Mouse (Mus musculus) stomach, embryonic 16.5 days (tissue): ENCODE measurements around the gene Gm9945. TPM values are rescaled to one million over a fixed set of nuclear protein-coding genes. Genes with fewer than 3 reads are reported as not detected.

ENCODE experiments used
- ATAC-seq: fragments of 200-750 bp; cut with Nextera tagmentation; 2 replicates; pipeline ENCODE4 v1.8.0; 2017; ENCODE audit warnings: moderate number of reproducible peaks, moderate TSS enrichment; ENCODE audit not compliant: insufficient read depth, low FRiP score
- H3K27ac ChIP-seq: fragments of 300-500 bp; sonication (generic); 2 replicates; pipeline ENCODE4 v1.5.1; 2014; ENCODE audit warnings: low read length
- H3K27me3 ChIP-seq: fragments of 300-500 bp; sonication (generic); 2 replicates; pipeline ENCODE4 v1.6.1; 2014; ENCODE audit warnings: low read length, control low read depth, mixed read lengths; ENCODE audit not compliant: control insufficient read depth, insufficient read depth
- H3K36me3 ChIP-seq: fragments of 300-500 bp; sonication (generic); 2 replicates; pipeline ENCODE4 v1.6.1; 2014; ENCODE audit warnings: low read length; ENCODE audit not compliant: control insufficient read depth, insufficient read depth
- H3K4me1 ChIP-seq: fragments of 300-500 bp; sonication (generic); 2 replicates; pipeline ENCODE4 v1.6.1; 2014; ENCODE audit warnings: low read length, control low read depth, mixed read lengths; ENCODE audit not compliant: control insufficient read depth, insufficient read depth
- H3K4me2 ChIP-seq: fragments of 300-500 bp; sonication (generic); 2 replicates; pipeline ENCODE4 v1.6.1; 2014; ENCODE audit warnings: low read depth, low read length, mixed read lengths
- H3K4me3 ChIP-seq: fragments of 300-500 bp; sonication (generic); replicated peaks from 2 replicates; pipeline ENCODE4 v1.5.1; 2014; ENCODE audit warnings: mild to moderate bottlenecking, low read length
- H3K9ac ChIP-seq: fragments of 300-500 bp; sonication (generic); 2 replicates; pipeline ENCODE4 v1.6.1; 2014; ENCODE audit warnings: low read length
- H3K9me3 ChIP-seq: fragments of 300-500 bp; sonication (generic); replicated peaks from 2 replicates; pipeline ENCODE4 v1.6.1; 2016; ENCODE audit warnings: low read length, control low read depth; ENCODE audit not compliant: control insufficient read depth
- WGBS: fragments of 180-500 bp; shearing (Covaris S2); extraction: QIAGEN DNeasy Blood & Tissue Kit; methylation state at CpG from one replicate; pipeline ENCODE4 v1.1.7; 2014; 5-methylcytosine and 5-hydroxymethylcytosine counted together
- polyA plus RNA-seq: library from polyadenylated mRNA; unstranded; fragments of >200 nt; fragmentation: Nextera tagmentation; extraction: Ambion mirVana; gene quantifications from 2 replicates; pipeline ENCODE4 v1.2.1, GENCODE M21; 2015

Gene Gm9945
- polyA plus RNA-seq, 1 experiment from 2014 or later, result not detected

DNA sequence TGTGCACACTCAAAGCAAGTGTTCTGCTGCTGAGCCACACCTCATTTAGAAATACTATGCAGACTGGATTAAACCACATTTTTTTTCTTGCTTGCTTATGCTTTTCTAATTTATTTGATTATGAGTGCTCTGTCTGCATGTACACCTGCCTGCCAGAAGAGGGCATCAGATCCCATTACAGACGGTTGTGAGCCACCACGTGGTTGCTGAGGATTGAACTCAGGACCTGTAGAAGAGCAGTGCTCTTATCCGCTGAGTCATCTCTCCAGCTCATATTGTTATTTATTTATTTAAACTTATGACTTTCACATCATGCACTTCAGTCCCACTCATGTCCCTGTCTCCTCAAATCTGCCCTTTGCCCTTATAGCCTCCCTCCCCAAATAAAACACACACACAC is 5.8 kb downstream of the Gm9945 start:
- H3K4me1 ChIP-seq, result peaks cover 6% of the 10 kb centered on the region; the same call in 1 of the 2 replicates
- H3K27me3 ChIP-seq, result 0 out of 2 replicates have a peak, but pooled peaks cover 2% of the 10 kb centered on the region
- no peak overlapping the region for H3K27ac ChIP-seq
- H3K4me3 ChIP-seq, result no peak overlapping the region
- no peaks in the 10 kb centered on the region for H3K9me3 ChIP-seq
- H3K9ac ChIP-seq, result no peak overlapping the region
- H3K36me3 ChIP-seq, result no peaks in the 10 kb centered on the region
- H3K4me2 ChIP-seq, result no peak overlapping the region
- 44% methylated on average over 3 of the region's 3 CpGs for WGBS
- no peak for ATAC-seq

DNA sequence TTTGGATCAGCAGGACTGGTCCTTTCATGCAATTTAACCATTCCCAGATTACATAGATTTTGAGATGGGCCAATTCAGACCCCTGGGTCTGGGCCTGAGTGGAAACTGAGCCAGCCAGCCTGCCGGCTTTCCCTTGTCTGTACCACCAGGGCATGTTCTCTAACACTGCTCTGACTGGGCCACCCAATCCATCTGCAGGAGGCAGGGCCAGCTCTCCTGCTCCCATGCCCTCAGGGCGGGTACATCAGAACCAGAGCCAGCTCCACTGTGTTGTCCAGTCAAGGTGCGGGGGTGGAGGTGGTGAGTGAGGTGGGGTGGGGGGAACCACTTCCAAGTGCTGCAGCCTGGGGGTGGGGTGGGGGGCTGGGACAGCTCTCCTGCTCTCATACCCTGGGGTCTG is 6.4 kb downstream of the Gm9945 start:
- 65% methylated on average over 3 of the region's 3 CpGs for WGBS
- Histone ChIP-seq H3K27me3 (0 out of 2 replicates have a peak, but pooled peaks cover 2% of the 10 kb centered on the region), H3K4me3 (no peak overlapping the region), H3K27ac (no peak overlapping the region), H3K4me2 (no peak overlapping the region), H3K4me1 (peaks cover 6% of the 10 kb centered on the region; the same call in 1 of the 2 replicates), H3K36me3 (no peaks in the 10 kb centered on the region), H3K9me3 (no peaks in the 10 kb centered on the region), H3K9ac (no peak overlapping the region)
- ATAC-seq, result no peak

DNA sequence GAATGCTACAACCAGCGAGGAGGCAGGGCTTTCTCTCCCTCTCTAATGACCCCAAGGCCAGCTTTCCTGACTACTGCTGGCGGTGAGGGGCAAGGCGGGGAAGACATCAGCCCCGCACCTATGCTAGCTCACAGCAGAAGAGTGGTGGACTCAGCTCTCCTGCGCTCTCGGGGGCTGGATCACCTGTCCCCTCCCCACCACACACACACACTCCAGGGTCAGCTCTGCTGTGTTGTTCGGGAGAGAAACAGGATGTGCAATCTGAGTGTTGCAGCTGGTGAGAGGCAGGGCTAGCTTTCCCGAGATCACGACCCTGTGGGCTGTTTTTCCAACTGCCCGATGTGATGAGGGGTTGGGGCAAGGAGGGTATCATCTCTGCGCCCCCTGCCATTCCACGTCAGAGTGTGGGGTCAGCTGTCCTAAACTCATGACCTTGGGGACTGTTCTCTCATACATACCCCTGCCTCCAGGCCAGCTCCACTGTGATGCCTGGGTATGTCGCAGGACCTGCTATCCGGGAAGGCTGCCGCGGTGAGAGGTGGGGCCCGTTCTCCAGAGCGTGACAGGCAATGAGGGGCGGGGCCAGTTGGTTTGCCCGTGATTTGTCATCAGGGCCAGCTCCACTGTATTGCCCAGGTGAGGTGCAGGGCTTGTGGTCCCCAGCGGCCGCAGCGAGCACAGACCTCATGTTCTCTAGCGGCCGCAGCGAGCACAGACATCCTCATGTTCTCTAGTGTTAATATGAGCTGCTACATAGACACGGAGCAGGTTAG is 7.0 kb downstream of the Gm9945 start:
- Histone ChIP-seq H3K9ac (no peak overlapping the region; the same call in 1 of the 2 replicates), H3K9me3 (no peaks in the 10 kb centered on the region), H3K4me1 (peaks cover 6% of the 10 kb centered on the region; the same call in 1 of the 2 replicates), H3K4me3 (peak overlapping the region; percentile 15), H3K4me2 (peak overlapping the region; percentile 29), H3K36me3 (no peaks in the 10 kb centered on the region), H3K27ac (no peak overlapping the region), H3K27me3 (0 out of 2 replicates have a peak, but pooled peaks cover 2% of the 10 kb centered on the region)
- ATAC-seq, result peak; percentile 75; the same call in 1 of the 2 replicates
- WGBS, result 8% methylated on average over 27 of the region's 27 CpGs

DNA sequence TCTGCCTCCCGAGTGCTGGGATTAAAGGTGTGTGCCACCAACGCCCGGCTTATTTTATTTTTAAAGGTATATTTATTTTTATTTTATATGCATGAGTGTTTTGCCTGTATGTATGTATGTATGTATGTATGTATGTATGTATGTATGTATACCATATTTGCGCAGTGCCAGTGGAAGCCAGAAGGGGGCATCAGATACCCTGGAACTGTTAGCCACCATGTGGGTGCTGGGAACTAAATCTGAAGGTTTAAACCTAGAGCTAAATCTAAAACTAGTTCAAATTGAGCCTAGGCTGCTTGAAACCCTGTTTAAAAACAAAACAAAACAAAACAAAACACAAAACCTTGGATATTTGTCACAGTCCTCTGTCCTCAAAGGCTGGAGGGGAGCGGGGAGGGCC is 9.0 kb downstream of the Gm9945 start:
- no peak overlapping the region for H3K4me2 ChIP-seq
- no peak overlapping the region for H3K27ac ChIP-seq
- peaks cover 6% of the 10 kb centered on the region; the same call in 1 of the 2 replicates for H3K4me1 ChIP-seq
- H3K36me3 ChIP-seq, result no peaks in the 10 kb centered on the region
- no peak overlapping the region for H3K9ac ChIP-seq
- H3K9me3 ChIP-seq, result no peaks in the 10 kb centered on the region
- ATAC-seq, result no peak
- 96% methylated on average over 5 of the region's 5 CpGs for WGBS
- H3K4me3 ChIP-seq, result no peak overlapping the region
- H3K27me3 ChIP-seq, result 0 out of 2 replicates have a peak, but pooled peaks cover 2% of the 10 kb centered on the region

DNA sequence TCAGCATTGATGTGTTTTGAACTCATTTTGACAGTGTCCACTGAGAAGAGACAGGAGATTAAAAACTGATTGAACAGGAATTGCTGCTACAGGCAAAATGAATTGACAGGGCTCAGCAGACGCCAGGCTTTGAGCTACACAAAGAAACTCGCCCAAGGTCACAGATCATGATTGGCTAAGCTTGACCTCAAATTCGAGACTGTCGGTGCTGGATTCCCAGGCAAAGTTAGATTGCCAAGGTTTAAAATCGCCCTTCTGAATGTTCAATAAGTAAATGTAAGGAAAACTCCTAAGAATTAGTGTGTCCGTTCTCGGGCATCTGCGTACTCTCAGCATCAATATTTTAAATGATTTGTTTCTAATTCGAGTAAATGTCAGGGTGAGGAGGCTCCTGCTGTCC is 9.5 kb downstream of the Gm9945 start:
- ATAC-seq, result no peak
- Histone ChIP-seq H3K4me3 (no peak overlapping the region), H3K9me3 (no peaks in the 10 kb centered on the region), H3K27ac (no peak overlapping the region), H3K4me2 (no peak overlapping the region), H3K4me1 (peaks cover 6% of the 10 kb centered on the region; the same call in 1 of the 2 replicates), H3K9ac (no peak overlapping the region), H3K36me3 (no peaks in the 10 kb centered on the region), H3K27me3 (0 out of 2 replicates have a peak, but pooled peaks cover 2% of the 10 kb centered on the region)
- 79% methylated on average over 9 of the region's 9 CpGs for WGBS

DNA sequence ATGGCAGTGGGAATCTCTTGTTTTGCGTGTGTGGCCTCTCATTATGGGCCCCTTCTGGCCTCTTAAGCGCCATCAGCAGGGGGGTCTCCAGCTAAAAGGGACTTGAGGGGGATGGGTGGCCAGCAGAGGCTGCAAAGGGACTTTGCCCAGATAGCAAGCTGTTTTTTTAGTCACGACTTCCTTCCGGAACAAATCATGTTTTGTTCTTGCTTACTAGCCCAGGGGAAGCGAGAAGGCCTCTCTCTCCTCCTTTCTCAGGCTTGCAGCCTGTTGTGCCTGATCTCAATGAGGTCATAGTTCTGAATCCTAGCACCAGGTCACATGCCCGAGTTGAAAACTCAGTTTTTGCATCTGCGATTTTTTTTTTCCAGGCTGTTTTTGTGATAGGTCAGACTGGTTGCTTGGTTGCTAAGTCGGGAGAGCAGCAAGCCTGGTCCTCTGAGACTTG is 12.0 kb downstream of the Gm9945 start:
- no peaks in the 10 kb centered on the region for H3K9me3 ChIP-seq
- H3K4me3 ChIP-seq, result no peak overlapping the region
- no peaks in the 10 kb centered on the region for H3K36me3 ChIP-seq
- 42% methylated on average over 8 of the region's 8 CpGs for WGBS
- ATAC-seq, result no peak
- H3K4me2 ChIP-seq, result no peak overlapping the region
- H3K27ac ChIP-seq, result no peak overlapping the region
- H3K27me3 ChIP-seq, result 0 out of 2 replicates have a peak, but pooled peaks cover 2% of the 10 kb centered on the region
- H3K4me1 ChIP-seq, result peaks cover 3% of the 10 kb centered on the region; the same call in 1 of the 2 replicates
- no peak overlapping the region for H3K9ac ChIP-seq

DNA sequence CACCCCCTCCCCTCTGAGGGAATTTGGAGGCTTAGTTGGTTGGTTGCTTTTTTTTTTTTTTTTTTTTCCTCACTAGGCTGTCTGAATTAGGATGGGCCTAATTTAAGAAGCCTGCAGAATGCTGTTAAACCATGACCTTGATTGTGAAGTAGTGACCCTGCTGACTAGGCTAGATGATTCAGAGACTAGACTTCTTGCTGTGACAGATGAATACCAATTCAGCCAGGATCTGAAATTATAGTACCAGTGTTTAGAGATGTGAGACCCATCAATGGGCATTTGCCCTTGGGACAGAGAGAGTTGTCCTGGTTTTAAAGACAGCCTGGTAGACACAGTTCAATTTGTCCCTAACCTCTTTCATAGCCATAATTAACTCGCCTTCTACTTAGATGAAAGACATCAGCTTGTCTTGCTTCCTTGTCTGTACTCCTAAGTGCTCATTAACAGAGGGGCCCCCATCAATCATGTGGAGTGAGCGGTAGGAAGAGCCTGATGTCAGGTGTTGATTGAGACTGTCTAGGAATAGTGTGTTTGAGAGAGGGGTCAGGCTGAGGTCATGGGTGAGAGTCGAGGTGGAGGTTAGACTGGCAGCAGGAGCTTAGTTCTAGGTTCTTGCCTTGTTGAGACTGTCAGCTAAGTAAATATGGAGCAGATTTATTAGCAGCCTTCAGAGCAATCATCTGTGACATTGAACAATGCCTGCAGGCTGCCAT is 13.4 kb downstream of the Gm9945 start:
- H3K4me3 ChIP-seq, result no peak overlapping the region
- H3K4me2 ChIP-seq, result no peak overlapping the region
- no peaks in the 10 kb centered on the region for H3K36me3 ChIP-seq
- no peaks in the 10 kb centered on the region for H3K4me1 ChIP-seq
- no peak for ATAC-seq
- H3K9ac ChIP-seq, result no peak overlapping the region
- no peaks in the 10 kb centered on the region for H3K9me3 ChIP-seq
- 28% methylated on average over 3 of the region's 3 CpGs for WGBS
- no peak overlapping the region for H3K27ac ChIP-seq
- no peaks in the 10 kb centered on the region for H3K27me3 ChIP-seq

DNA sequence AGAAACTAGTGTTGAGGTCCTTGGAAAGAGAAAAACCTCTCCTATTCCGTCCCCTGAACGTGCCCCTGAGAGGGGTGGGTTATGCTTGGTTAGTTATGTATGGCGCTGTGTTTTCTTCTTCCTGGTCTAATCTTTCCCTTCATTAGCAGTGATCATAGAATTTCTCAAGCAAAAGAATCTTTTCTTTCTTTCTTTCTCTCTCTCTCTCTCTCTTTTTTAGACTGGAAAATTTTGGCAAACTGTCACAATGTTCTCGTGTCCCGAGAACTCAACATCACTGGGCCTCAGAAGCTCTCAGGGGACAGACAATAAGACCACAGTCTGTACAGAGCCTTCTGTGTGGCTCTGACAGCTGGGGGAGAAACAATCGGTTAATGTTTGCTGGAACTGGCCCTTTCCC is 15.5 kb downstream of the Gm9945 start:
- no peaks in the 10 kb centered on the region for H3K36me3 ChIP-seq
- H3K4me3 ChIP-seq, result no peak overlapping the region
- H3K4me2 ChIP-seq, result no peak overlapping the region
- no peaks in the 10 kb centered on the region for H3K9me3 ChIP-seq
- WGBS, result 47% methylated on average over 6 of the region's 6 CpGs
- H3K4me1 ChIP-seq, result peaks cover under 1% of the 10 kb centered on the region
- no peaks in the 10 kb centered on the region for H3K27me3 ChIP-seq
- ATAC-seq, result no peak
- no peak overlapping the region for H3K9ac ChIP-seq
- H3K27ac ChIP-seq, result no peak overlapping the region

DNA sequence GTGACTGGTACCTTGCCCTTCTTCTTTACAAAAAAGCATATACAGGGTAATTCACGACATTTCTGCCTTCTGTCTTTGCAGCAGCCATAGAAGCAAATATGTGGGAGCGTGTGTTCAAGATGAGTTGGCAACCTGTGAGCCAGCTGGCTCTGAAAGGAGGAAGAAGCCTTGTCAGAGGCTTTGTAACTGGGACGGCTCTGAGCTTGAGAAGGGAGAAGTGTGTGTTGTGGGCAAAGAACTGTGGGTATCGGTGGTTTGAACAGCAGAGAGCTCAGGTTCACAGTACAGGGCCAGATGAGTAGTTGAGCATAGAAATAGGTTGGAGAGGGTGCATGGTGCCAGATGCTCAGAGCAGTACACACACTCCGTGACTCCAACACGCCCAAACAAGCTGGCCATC is 17.0 kb downstream of the Gm9945 start:
- Histone ChIP-seq H3K9ac (no peak overlapping the region), H3K36me3 (no peaks in the 10 kb centered on the region), H3K27me3 (no peaks in the 10 kb centered on the region), H3K4me1 (peaks cover 4% of the 10 kb centered on the region), H3K4me2 (no peak overlapping the region), H3K4me3 (no peak overlapping the region), H3K9me3 (no peaks in the 10 kb centered on the region), H3K27ac (no peak overlapping the region)
- ATAC-seq, result no peak
- 74% methylated on average over 6 of the region's 6 CpGs for WGBS
